Mouse (Mus musculus): ENCODE measurements at regions not wholly inside any gene's neighbourhood (a gene's known extent, or its start where the extent isn't known, plus 50 kb on each side); places are given as distances from the start of the nearest gene placed in this dataset.

- no peak for ATAC-seq (ENCODE audit: insufficient read depth, low FRiP score, low TSS enrichment)
- H3K27me3 ChIP-seq (ENCODE audit: control insufficient read depth, insufficient read depth, low read length): no peaks in the 10 kb centered on the region
- no peaks in the 10 kb centered on the region for H3K4me1 ChIP-seq (ENCODE audit: control insufficient read depth, insufficient read depth, low read length)
- H3K27ac ChIP-seq (ENCODE audit: low read depth, low read length): no peak overlapping the region
- no peaks in the 10 kb centered on the region for H3K36me3 ChIP-seq (ENCODE audit: control insufficient read depth, insufficient read depth, low read length)
- no peaks in the 10 kb centered on the region for H3K9me3 ChIP-seq (ENCODE audit: control insufficient read depth, low read length)
- H3K4me3 ChIP-seq (ENCODE audit: low read depth, low read length): no peak overlapping the region
- WGBS: 82% methylated on average over 5 of the region's 5 CpGs
- no peak overlapping the region for H3K9ac ChIP-seq (ENCODE audit: low read length)
- DNase-seq (ENCODE audit: low spot score): no peak
- H3K4me2 ChIP-seq (ENCODE audit: low read depth): no peak overlapping the region
Measured at GRCm38 (mm10) chr5:107048607-107049006, 84.5 kb downstream of the Cdc7 start.

- Histone ChIP-seq H3K4me3 (ENCODE audit: low read depth, low read length) (no peak overlapping the region), H3K9me3 (ENCODE audit: control insufficient read depth, low read length) (no peaks in the 10 kb centered on the region), H3K9ac (ENCODE audit: low read length) (no peak overlapping the region), H3K4me2 (ENCODE audit: low read depth) (no peak overlapping the region), H3K27me3 (ENCODE audit: control insufficient read depth, insufficient read depth, low read length) (no peaks in the 10 kb centered on the region), H3K36me3 (ENCODE audit: control insufficient read depth, insufficient read depth, low read length) (no peaks in the 10 kb centered on the region), H3K27ac (ENCODE audit: low read depth, low read length) (no peak overlapping the region), H3K4me1 (ENCODE audit: control insufficient read depth, insufficient read depth, low read length) (peaks cover 1% of the 10 kb centered on the region; the same call in 1 of the 2 replicates)
- 79% methylated on average over 3 of the region's 3 CpGs for WGBS
- ATAC-seq (ENCODE audit: insufficient read depth, low FRiP score, low TSS enrichment): no peak
- DNase-seq (ENCODE audit: low spot score): no peak
Measured at GRCm38 (mm10) chr5:107050076-107050475, 86.0 kb downstream of the Cdc7 start.

GRCm38 (mm10) chr5:107051868-107052267, 87.7 kb downstream of the Cdc7 start:
- Histone ChIP-seq H3K4me1 (ENCODE audit: control insufficient read depth, insufficient read depth, low read length) (peaks cover 8% of the 10 kb centered on the region; the same call in 1 of the 2 replicates), H3K4me2 (ENCODE audit: low read depth) (no peak overlapping the region), H3K27ac (ENCODE audit: low read depth, low read length) (no peak overlapping the region), H3K36me3 (ENCODE audit: control insufficient read depth, insufficient read depth, low read length) (no peaks in the 10 kb centered on the region), H3K4me3 (ENCODE audit: low read depth, low read length) (no peak overlapping the region), H3K9me3 (ENCODE audit: control insufficient read depth, low read length) (no peaks in the 10 kb centered on the region), H3K9ac (ENCODE audit: low read length) (no peak overlapping the region), H3K27me3 (ENCODE audit: control insufficient read depth, insufficient read depth, low read length) (no peaks in the 10 kb centered on the region)
- DNase-seq (ENCODE audit: low spot score): no peak
- WGBS: 79% methylated on average over 10 of the region's 10 CpGs
- no peak for ATAC-seq (ENCODE audit: insufficient read depth, low FRiP score, low TSS enrichment)

DNA sequence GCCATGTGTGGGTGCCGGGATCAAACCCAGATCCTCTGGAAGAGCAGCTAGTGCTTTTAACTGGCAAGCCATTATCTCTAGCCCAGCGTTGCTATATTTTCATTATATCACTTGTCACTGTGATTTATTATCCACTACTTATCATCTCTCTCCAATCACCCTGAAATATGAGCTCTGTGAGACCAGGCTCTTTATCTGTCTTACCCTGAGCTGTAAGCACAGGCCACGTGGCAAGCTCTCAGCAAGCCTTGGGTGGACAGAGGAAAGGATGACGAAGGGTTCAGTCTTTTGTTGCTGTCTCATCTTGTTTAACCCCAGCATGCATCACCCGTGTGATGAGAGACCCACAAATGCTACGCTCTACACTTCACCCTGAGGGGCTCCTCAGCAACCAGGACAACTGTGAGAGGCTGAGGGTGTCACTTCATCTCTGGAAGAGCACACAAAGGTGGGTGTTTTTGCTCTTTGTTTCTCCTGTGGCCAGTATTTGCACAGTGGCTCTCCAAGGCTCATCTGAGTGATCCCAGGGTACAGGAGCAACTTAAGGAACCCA, 90.9 kb downstream of the Cdc7 start:
- Histone ChIP-seq H3K27ac (ENCODE audit: low read depth, low read length) (no peak overlapping the region), H3K4me2 (ENCODE audit: low read depth) (no peak overlapping the region), H3K36me3 (ENCODE audit: control insufficient read depth, insufficient read depth, low read length) (no peaks in the 10 kb centered on the region), H3K4me1 (ENCODE audit: control insufficient read depth, insufficient read depth, low read length) (peaks cover 8% of the 10 kb centered on the region; the same call in 1 of the 2 replicates), H3K9me3 (ENCODE audit: control insufficient read depth, low read length) (no peaks in the 10 kb centered on the region), H3K27me3 (ENCODE audit: control insufficient read depth, insufficient read depth, low read length) (no peaks in the 10 kb centered on the region), H3K9ac (ENCODE audit: low read length) (no peak overlapping the region), H3K4me3 (ENCODE audit: low read depth, low read length) (no peak overlapping the region)
- ATAC-seq (ENCODE audit: insufficient read depth, low FRiP score, low TSS enrichment): peak; percentile 38; the same call in 1 of the 2 replicates
- DNase-seq (ENCODE audit: low spot score): no peak
- WGBS: 60% methylated on average over 6 of the region's 6 CpGs

- 42% methylated on average over 3 of the region's 3 CpGs for WGBS
- H3K27ac ChIP-seq (ENCODE audit: low read depth, low read length): no peak overlapping the region
- H3K9ac ChIP-seq (ENCODE audit: low read length): no peak overlapping the region
- H3K9me3 ChIP-seq (ENCODE audit: control insufficient read depth, low read length): no peaks in the 10 kb centered on the region
- H3K4me2 ChIP-seq (ENCODE audit: low read depth): no peak overlapping the region
- DNase-seq (ENCODE audit: low spot score) (peak; percentile 56), ATAC-seq (ENCODE audit: insufficient read depth, low FRiP score, low TSS enrichment) (peak; percentile 72)
- H3K36me3 ChIP-seq (ENCODE audit: control insufficient read depth, insufficient read depth, low read length): no peaks in the 10 kb centered on the region
- H3K27me3 ChIP-seq (ENCODE audit: control insufficient read depth, insufficient read depth, low read length): no peaks in the 10 kb centered on the region
- no peak overlapping the region for H3K4me3 ChIP-seq (ENCODE audit: low read depth, low read length)
- H3K4me1 ChIP-seq (ENCODE audit: control insufficient read depth, insufficient read depth, low read length): peaks cover 8% of the 10 kb centered on the region; the same call in 1 of the 2 replicates
Measured at GRCm38 (mm10) chr5:107055455-107055854, 91.3 kb downstream of the Cdc7 start.

All from neural tube, embryonic 11.5 days (tissue).